Mouse (Mus musculus): ENCODE data around the gene Fzr1.
A peak's percentile ranks its signal among the peaks of the same experiment; 100 is the strongest.

Fzr1 gene

DNA sequence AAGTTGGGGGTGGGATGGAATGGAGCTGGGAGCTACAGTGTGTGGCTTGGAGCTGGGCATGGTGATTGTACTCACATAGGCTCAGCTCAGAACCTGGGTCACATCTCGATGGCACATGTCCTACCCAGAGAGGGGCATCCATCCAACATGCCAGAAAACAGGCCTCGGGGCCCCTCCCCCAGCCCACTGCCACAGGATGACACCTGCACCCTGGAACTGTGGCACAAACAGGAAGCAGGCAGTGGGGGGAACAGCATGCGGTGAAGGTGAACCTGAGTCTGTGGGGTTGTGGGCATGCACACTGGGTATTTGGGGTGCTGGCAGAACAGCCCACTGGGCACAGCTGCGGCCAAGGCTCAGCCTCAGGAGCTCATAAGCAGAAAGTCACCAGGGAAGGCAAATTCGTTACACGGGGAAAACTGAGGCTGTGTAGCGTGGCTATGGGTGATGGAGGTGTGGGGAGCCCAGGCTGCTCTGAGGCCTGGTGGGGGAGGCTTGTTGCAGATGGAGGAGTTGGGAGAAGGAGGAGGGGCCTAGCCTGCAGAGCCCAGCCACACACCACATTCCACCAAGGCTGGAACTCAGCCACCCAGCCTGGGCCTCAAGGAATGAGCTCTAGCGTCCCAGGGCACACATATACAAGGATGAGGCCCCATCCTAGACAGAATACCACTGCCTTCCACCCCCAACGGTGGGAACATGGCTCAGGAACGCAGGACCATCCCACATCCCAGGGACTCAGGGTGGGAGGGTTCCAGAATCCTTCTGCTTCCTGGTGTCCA, 48.9 kb downstream of the Fzr1 start:
- DNase-seq (ENCODE audit: low read depth, low spot score): peak; percentile 60
- H3K36me3 ChIP-seq (ENCODE audit: control insufficient read depth, insufficient read depth, low read length, poor library complexity, severe bottlenecking): peaks cover 8% of the 10 kb centered on the region
- H3K27me3 ChIP-seq (ENCODE audit: control insufficient read depth, insufficient read depth, low read length, poor library complexity, severe bottlenecking): no peaks in the 10 kb centered on the region

DNA sequence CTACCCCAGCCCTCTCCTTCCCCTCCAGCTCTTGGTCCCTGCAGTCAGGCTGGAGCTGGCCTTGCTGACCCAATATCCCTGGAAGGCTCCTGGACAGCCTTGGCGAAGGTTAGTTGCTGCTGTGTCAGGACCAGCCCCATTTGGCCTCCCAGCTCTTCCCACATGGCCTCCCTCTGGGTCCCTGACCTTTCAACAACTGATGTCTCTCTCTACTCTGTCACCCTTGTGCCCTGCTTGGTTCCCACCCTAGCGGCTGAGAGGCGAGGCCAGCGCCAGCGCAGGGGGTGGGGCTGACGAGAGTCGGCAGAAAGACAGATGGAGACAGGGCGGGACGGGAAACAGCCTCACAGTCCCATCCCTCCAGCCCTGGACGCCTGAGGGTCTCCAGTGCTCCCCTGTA, 49.9 kb downstream of the Fzr1 start, which contains the start of gene Tbxa2r:
TSS of gene Tbxa2r (plus strand) at position 346 of the 400 bp plus-strand sequence.
- DNase-seq (ENCODE audit: low read depth, low spot score): peak; percentile 37
- peaks cover 15% of the 10 kb centered on the region for H3K36me3 ChIP-seq (ENCODE audit: control insufficient read depth, insufficient read depth, low read length, poor library complexity, severe bottlenecking)
- H3K27me3 ChIP-seq (ENCODE audit: control insufficient read depth, insufficient read depth, low read length, poor library complexity, severe bottlenecking): no peaks in the 10 kb centered on the region

DNA sequence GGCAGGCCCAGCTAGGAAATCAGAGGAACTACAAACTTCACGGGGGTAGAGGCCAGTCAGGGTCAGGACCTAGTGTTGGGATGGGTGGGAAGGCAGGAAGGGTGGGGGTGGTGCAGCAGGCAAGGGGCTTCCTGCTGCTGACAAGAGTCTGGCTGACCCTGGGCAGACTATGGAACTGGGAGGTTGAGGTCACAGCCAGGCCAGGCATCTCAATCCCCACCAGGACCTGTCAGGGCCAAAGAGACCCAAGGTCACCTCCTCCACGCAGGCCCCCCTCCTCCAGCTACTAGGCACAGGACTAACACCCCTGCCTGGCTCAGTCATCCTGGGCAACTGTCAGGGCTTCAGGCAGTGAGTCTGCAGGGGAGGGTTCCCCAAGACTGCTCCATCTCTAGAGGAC, 50.4 kb downstream of the Fzr1 start:
- DNase-seq (ENCODE audit: low read depth, low spot score): no peak
- H3K27me3 ChIP-seq (ENCODE audit: control insufficient read depth, insufficient read depth, low read length, poor library complexity, severe bottlenecking): no peaks in the 10 kb centered on the region
- peaks cover 15% of the 10 kb centered on the region for H3K36me3 ChIP-seq (ENCODE audit: control insufficient read depth, insufficient read depth, low read length, poor library complexity, severe bottlenecking)

DNA sequence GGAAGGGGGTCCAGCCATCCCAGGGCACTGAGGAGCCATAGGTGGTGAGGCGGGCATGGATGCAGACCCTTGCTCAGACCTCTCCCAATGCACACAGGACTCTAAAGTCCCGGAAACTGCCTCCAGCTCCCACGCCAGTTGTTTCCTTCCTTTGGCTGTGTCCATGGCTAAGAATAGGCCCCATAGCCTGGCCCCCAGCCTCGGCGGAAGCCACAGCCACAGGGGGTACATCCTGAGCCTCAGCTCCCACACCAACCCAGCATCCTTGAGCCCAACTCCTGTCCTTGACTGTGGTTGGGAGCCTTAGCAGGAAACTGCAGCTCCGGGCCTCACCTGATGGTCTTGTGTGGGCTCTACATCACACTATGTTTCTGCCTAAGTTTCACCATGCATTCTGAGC, 51.5 kb downstream of the Fzr1 start:
- Histone ChIP-seq H3K27me3 (ENCODE audit: control insufficient read depth, insufficient read depth, low read length, poor library complexity, severe bottlenecking) (no peaks in the 10 kb centered on the region), H3K36me3 (ENCODE audit: control insufficient read depth, insufficient read depth, low read length, poor library complexity, severe bottlenecking) (peaks cover 18% of the 10 kb centered on the region)
- DNase-seq (ENCODE audit: low read depth, low spot score): no peak

DNA sequence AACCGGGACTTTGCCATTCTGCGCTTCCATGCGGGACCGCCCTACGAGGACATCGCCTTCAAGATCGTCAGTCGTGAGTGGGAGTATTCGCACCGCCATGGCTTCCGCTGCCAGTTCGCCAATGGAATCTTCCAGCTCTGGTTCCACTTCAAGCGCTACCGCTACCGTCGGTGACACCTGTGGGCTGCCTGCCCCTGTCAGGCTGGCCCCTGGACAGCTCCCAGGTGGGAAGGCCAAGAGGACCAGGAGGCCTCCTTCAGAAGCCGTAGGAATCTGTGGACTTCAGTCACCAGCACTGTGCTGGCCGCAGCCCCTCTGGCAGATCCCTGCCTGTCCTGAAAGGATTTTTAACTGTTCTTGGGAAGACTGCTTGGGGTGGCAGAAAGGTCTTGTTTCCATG, 52.5 kb downstream of the Fzr1 start:
- Histone ChIP-seq H3K36me3 (ENCODE audit: control insufficient read depth, insufficient read depth, low read length, poor library complexity, severe bottlenecking) (peaks cover 18% of the 10 kb centered on the region), H3K27me3 (ENCODE audit: control insufficient read depth, insufficient read depth, low read length, poor library complexity, severe bottlenecking) (no peaks in the 10 kb centered on the region)
- DNase-seq (ENCODE audit: low read depth, low spot score): no peak

DNA sequence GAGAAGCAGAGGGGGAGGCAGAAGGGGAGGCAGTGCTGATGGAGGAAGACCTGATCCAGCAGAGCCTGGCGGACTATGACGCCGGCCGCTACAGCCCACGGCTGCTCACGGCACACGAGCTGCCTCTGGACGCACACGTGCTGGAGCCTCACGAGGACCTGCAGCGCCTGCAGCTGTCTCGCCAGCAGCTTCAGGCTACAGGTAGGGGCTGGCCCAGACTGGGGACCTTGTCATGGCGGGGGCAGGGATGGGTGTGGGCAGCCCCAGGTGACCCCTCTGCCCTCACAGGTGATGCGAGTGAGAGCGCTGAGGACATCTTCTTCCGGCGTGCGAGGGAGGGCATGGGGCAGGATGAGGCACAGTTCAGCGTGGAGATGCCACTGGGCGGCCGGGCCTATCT, 53.1 kb downstream of the Fzr1 start:
- Histone ChIP-seq H3K36me3 (ENCODE audit: control insufficient read depth, insufficient read depth, low read length, poor library complexity, severe bottlenecking) (peaks cover 18% of the 10 kb centered on the region), H3K27me3 (ENCODE audit: control insufficient read depth, insufficient read depth, low read length, poor library complexity, severe bottlenecking) (no peaks in the 10 kb centered on the region)
- no peak for DNase-seq (ENCODE audit: low read depth, low spot score)

DNA sequence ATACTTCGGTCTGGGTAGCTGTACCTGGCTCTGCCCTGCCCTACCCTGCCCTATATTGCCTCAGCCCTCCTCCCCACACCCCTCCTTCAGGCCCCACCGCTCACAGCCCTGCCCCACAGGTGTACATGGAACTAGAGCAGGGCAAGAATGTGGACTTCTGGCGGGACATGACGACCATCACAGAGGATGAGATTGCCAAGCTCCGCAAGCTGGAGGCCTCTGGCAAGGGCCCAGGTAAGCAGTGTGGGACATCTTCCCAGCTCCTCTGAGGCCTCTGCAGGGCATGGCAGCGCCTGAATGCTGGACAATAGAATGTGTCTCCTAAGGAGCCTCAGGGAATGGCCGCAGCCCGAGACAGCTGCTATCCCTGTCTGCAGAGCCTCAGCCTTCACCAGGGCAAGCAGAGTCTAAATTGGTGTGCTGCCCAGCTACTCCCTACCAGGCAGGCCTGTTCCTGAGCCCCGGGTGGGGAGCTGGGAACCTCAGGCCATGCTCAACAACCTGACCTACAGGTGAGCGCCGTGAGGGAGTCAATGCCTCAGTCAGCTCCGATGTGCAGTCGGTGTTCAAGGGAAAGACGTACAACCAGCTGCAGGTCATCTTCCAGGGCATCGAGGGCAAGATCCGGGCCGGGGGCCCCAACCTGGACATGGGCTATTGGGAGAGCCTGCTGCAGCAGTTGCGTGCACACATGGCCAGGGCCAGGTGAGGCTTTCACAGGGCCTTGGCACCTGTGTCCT, 54.4 kb downstream of the Fzr1 start:
- H3K36me3 ChIP-seq (ENCODE audit: control insufficient read depth, insufficient read depth, low read length, poor library complexity, severe bottlenecking): peaks cover 18% of the 10 kb centered on the region
- DNase-seq (ENCODE audit: low read depth, low spot score): no peak
- no peaks in the 10 kb centered on the region for H3K27me3 ChIP-seq (ENCODE audit: control insufficient read depth, insufficient read depth, low read length, poor library complexity, severe bottlenecking)

DNA sequence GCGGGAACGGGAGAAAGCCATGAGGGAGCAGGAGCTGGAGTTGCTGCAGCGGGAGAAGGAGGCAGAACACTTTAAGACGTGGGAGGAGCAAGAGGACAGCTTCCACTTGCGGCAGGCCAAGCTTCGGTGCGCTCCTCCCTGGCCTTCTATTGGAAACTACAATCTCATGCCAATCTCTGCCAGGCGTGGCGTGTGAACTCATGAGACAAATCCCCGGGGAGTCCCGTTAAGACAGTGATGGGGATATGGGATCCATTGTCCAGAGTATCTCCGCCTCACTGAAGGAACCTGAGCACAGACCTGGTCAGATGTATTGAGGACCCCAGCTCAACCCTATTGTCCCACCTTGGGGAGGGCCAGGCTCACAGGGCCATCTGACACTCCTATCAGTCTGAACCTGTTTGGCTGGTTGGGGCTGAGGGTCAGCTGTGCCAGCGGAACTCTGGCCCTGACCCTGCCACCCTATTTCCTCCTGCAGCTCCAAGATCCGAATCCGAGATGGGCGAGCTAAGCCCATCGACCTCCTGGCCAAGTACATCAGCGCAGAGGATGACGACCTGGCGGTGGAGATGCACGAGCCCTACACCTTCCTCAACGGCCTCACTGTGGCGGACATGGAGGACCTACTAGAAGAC, 55.1 kb downstream of the Fzr1 start:
- DNase-seq (ENCODE audit: low read depth, low spot score): no peak
- Histone ChIP-seq H3K36me3 (ENCODE audit: control insufficient read depth, insufficient read depth, low read length, poor library complexity, severe bottlenecking) (peaks cover 18% of the 10 kb centered on the region), H3K27me3 (ENCODE audit: control insufficient read depth, insufficient read depth, low read length, poor library complexity, severe bottlenecking) (no peaks in the 10 kb centered on the region)

DNA sequence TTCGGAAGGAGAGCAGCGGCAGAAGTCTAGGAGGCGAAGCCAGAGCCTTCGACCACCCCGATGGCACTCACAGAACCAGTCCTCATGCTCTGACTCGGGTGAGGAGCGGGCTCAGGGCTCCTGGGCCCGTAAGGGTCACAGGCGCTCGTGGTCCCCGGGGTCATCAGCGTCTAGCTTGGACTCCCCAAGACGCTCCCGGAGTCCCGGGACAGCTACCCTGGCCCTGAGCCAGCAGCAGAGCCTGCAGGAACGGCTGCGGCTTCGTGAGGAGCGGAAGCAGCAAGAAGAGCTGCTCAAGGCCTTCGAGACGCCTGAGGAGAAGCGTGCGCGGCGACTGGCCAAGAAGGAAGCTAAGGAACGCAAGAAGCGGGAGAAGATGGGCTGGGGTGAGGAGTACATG, 55.9 kb downstream of the Fzr1 start:
- Histone ChIP-seq H3K36me3 (ENCODE audit: control insufficient read depth, insufficient read depth, low read length, poor library complexity, severe bottlenecking) (peaks cover 18% of the 10 kb centered on the region), H3K27me3 (ENCODE audit: control insufficient read depth, insufficient read depth, low read length, poor library complexity, severe bottlenecking) (no peaks in the 10 kb centered on the region)
- no peak for DNase-seq (ENCODE audit: low read depth, low spot score)

DNA sequence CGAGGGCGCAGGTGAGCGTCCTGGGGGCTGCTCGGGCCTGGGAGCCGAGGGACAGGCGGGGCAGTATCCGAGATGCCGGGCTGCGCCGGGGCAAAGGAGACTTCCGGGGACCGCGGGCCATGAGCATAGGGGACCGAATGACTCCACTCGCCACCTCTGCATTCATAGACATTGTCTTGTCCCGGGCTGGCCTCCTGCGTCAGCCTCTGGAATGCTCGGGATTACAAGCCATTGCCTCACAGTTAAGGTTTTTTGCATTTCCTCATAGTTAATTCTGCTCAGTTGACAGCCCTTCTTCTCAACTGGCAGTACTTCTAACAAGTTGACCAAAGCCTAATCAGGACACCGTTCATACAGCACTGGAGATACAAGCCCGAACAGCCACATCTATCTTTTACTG, 56.9 kb downstream of the Fzr1 start:
- DNase-seq (ENCODE audit: low read depth, low spot score): no peak
- H3K27me3 ChIP-seq (ENCODE audit: control insufficient read depth, insufficient read depth, low read length, poor library complexity, severe bottlenecking): no peaks in the 10 kb centered on the region
- H3K36me3 ChIP-seq (ENCODE audit: control insufficient read depth, insufficient read depth, low read length, poor library complexity, severe bottlenecking): peaks cover 18% of the 10 kb centered on the region

DNA sequence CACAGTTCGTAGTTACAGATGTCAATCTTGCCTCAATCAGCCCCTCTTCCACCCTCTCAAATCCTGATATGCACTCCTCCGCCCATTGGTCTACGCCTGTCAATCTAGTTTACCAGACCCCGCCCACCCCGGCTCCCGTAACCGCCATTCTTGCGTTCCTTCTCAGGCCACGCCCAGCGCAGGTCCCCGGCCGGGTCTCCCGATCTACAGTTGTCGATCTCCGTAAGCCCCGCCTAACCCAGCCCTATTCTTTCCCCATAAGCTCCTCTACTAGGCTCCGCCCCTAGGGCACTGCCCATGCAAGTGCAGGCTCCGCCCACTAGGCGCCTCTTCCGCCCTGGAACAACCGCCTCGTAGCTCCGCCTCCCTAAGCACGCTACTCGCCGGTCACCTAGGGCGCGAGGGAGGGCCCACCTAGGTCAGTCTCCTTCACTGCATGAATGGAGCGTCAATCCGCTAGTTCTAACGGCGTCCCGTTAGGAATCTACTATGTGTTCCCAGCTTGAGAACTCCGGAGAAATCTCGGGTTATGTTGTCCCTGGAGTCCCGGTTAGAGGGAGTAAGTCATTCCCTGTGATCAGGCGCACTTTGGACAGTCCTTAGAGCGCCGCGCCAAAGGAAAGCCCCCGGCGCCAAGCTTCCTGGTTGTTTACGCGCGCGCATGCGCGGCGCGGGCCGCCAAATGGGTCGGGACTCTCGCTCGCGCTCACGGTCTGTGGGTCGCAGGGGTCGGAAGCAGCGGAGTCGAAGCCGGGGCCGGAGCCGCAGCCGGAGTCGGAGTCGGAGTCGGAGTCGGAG, 57.6 kb downstream of the Fzr1 start, which contains the start of gene Cactin:
TSS of gene Cactin (plus strand) at position 554 of the 798 bp plus-strand sequence.
- Histone ChIP-seq H3K36me3 (ENCODE audit: control insufficient read depth, insufficient read depth, low read length, poor library complexity, severe bottlenecking) (peaks cover 17% of the 10 kb centered on the region), H3K27me3 (ENCODE audit: control insufficient read depth, insufficient read depth, low read length, poor library complexity, severe bottlenecking) (no peaks in the 10 kb centered on the region)
- DNase-seq (ENCODE audit: low read depth, low spot score): peak; percentile 100

DNA sequence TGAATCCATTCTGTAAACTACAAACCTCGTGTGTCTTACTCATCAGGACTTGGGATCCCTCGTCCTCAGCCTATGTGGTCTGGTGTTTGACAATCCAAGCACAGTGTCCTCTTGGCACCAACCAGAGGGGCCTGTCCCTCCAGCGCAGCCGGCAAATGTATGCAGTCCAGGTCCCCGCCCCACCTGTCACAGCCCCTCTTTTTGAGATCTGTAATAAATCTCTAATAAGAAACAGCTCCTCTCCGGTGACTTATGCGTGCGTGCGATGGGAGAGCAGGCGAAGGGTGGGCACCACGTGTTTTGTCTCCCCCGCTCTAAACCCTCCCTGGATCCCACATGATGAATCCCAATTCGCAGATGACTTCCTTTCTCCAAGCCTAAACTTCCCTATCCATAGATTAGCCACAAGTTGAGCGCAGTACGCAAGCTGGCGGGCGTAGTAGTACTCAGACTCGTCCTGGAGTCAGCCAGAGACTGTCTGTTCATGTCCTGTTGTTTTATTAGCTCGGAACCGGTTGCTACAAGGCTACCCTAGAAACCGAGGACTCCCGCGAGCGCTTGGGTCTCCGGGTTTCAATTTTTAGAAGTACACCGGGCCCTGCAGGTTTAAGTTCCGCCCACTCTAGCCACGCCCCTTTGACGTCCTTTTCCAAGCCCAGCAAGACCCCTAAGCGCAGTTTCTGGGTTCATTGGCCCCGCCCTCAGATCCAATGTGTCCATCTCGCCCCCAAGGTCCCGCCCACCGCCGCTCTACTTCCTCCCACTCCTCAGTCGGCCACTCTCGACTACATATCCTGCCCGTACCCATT, 58.4 kb downstream of the Fzr1 start:
- DNase-seq (ENCODE audit: low read depth, low spot score): peak; percentile 29
- Histone ChIP-seq H3K36me3 (ENCODE audit: control insufficient read depth, insufficient read depth, low read length, poor library complexity, severe bottlenecking) (peaks cover 21% of the 10 kb centered on the region), H3K27me3 (ENCODE audit: control insufficient read depth, insufficient read depth, low read length, poor library complexity, severe bottlenecking) (no peaks in the 10 kb centered on the region)

DNA sequence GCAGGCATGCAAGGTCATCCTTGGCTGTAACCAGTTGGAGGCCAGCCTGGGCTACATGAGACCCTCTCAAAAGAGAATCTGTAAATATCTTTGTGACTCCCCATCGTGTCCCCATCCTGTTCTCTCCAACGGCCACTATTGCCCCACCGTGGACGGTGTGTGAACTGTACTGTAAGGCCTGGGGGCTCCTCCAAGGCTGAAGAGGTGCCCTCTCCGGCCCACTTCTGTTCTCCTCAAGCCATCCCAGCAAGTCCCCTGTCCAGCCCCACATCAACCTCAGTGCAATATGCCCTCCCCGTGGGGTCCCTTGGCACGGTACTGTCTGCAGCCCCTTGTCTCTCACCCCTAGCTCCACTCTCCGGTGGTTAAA, 59.0 kb downstream of the Fzr1 start:
- DNase-seq (ENCODE audit: low read depth, low spot score): peak; percentile 36
- Histone ChIP-seq H3K27me3 (ENCODE audit: control insufficient read depth, insufficient read depth, low read length, poor library complexity, severe bottlenecking) (no peaks in the 10 kb centered on the region), H3K36me3 (ENCODE audit: control insufficient read depth, insufficient read depth, low read length, poor library complexity, severe bottlenecking) (peaks cover 17% of the 10 kb centered on the region)
